Mouse (Mus musculus) heart, embryonic 16.5 days (tissue): ENCODE measurements around the gene Ddt. TPM values are rescaled to one million over a fixed set of nuclear protein-coding genes. Genes with fewer than 3 reads are reported as not detected.

ENCODE experiments used
- ATAC-seq: fragments of 200-750 bp; cut with Nextera tagmentation; replicated peaks from 2 replicates; pipeline ENCODE4 v1.8.0; 2017; ENCODE audit warnings: moderate number of reproducible peaks; ENCODE audit not compliant: insufficient read depth, low FRiP score; ENCODE audit errors: extremely low read depth
- H3K27ac ChIP-seq: fragments of 300-500 bp; sonication (generic); 2 replicates; pipeline ENCODE4 v1.5.1; 2014; ENCODE audit warnings: mild to moderate bottlenecking, low read length, control low read depth, moderate library complexity
- H3K27me3 ChIP-seq: fragments of 300-500 bp; sonication (generic); 2 replicates; pipeline ENCODE4 v1.6.1; 2014; ENCODE audit warnings: low read length, mixed read lengths; ENCODE audit not compliant: control insufficient read depth, insufficient read depth
- H3K36me3 ChIP-seq: fragments of 300-500 bp; sonication (generic); 2 replicates; pipeline ENCODE4 v1.6.1; 2014; ENCODE audit not compliant: control insufficient read depth, insufficient read depth
- H3K4me1 ChIP-seq: fragments of 300-500 bp; sonication (generic); 2 replicates; pipeline ENCODE4 v1.6.1; 2014; ENCODE audit warnings: low read length, mixed read lengths; ENCODE audit not compliant: control insufficient read depth, insufficient read depth
- H3K4me2 ChIP-seq: fragments of 300-500 bp; sonication (generic); 2 replicates; pipeline ENCODE4 v1.6.1; 2014; ENCODE audit warnings: low read depth, mild to moderate bottlenecking, control low read depth, low read length
- H3K4me3 ChIP-seq: fragments of 300-500 bp; sonication (generic); 2 replicates; pipeline ENCODE4 v1.5.1; 2014; ENCODE audit warnings: mild to moderate bottlenecking, control low read depth, low read length
- H3K9ac ChIP-seq: fragments of 300-500 bp; sonication (generic); 2 replicates; pipeline ENCODE4 v1.6.1; 2014; ENCODE audit warnings: low read length, control low read depth
- H3K9me3 ChIP-seq: fragments of 300-500 bp; sonication (generic); replicated peaks from 2 replicates; pipeline ENCODE4 v1.6.1; 2016; ENCODE audit warnings: low read length; ENCODE audit not compliant: control insufficient read depth
- WGBS: fragments of 180-500 bp; shearing (Covaris S2); extraction: QIAGEN DNeasy Blood & Tissue Kit; methylation state at CpG from one replicate; pipeline ENCODE4 v1.1.7; 2014; 5-methylcytosine and 5-hydroxymethylcytosine counted together
- polyA plus RNA-seq: library from polyadenylated mRNA; unstranded; fragments of >200 nt; fragmentation: Nextera tagmentation; extraction: Ambion mirVana; gene quantifications from 2 replicates; pipeline ENCODE4 v1.2.1, GENCODE M21; 2015

The Ddt gene
- polyA plus RNA-seq, 1 experiment from 2014 or later: 42.8 TPM

GRCm38 (mm10) chr10:75762413-75762812 is 10.8 kb downstream of the Ddt start:
- peaks cover 2% of the 10 kb centered on the region; the same call in 1 of the 2 replicates for H3K4me1 ChIP-seq
- no peak overlapping the region for H3K27ac ChIP-seq
- whole genome bisulfite sequencing: 76% methylated on average over 3 of the region's 3 CpGs
- H3K4me3 ChIP-seq: no peak overlapping the region
- no peak overlapping the region for H3K9ac ChIP-seq
- 0 out of 2 replicates have a peak, but pooled peaks cover 3% of the 10 kb centered on the region for H3K27me3 ChIP-seq
- no peaks in the 10 kb centered on the region; the same call in 1 of the 2 replicates for H3K9me3 ChIP-seq
- H3K36me3 ChIP-seq: peaks cover 9% of the 10 kb centered on the region
- no peak overlapping the region for H3K4me2 ChIP-seq
- ATAC-seq: no peak

GRCm38 (mm10) chr10:75760311-75760710 is 12.9 kb downstream of the Ddt start:
- peaks cover 10% of the 10 kb centered on the region for H3K36me3 ChIP-seq
- ATAC-seq: no peak
- H3K4me1 ChIP-seq: peaks cover 2% of the 10 kb centered on the region; the same call in 1 of the 2 replicates
- no peaks in the 10 kb centered on the region; the same call in 1 of the 2 replicates for H3K9me3 ChIP-seq
- no peak overlapping the region for H3K4me2 ChIP-seq
- 95% methylated on average over 3 of the region's 3 CpGs for WGBS
- no peaks in the 10 kb centered on the region for H3K27me3 ChIP-seq
- no peak overlapping the region for H3K4me3 ChIP-seq
- no peak overlapping the region for H3K27ac ChIP-seq
- no peak overlapping the region for H3K9ac ChIP-seq

- WGBS: 89% methylated on average over 11 of the region's 11 CpGs
- Histone ChIP-seq H3K27me3 (no peaks in the 10 kb centered on the region), H3K36me3 (peaks cover 40% of the 10 kb centered on the region), H3K4me1 (no peaks in the 10 kb centered on the region), H3K9me3 (no peaks in the 10 kb centered on the region; the same call in 1 of the 2 replicates), H3K4me2 (no peak overlapping the region), H3K9ac (no peak overlapping the region), H3K27ac (no peak overlapping the region), H3K4me3 (no peak overlapping the region)
- ATAC-seq: no peak
Observed at GRCm38 (mm10) chr10:75756719-75757118, 16.5 kb downstream of the Ddt start.

- Histone ChIP-seq H3K9ac (no peak overlapping the region), H3K36me3 (peaks cover 50% of the 10 kb centered on the region), H3K9me3 (no peaks in the 10 kb centered on the region), H3K4me1 (no peaks in the 10 kb centered on the region), H3K4me2 (no peak overlapping the region), H3K27ac (no peak overlapping the region), H3K27me3 (no peaks in the 10 kb centered on the region), H3K4me3 (no peak overlapping the region)
- 52% methylated on average over 3 of the region's 3 CpGs for WGBS
- peak; percentile 72 for ATAC-seq
Observed at GRCm38 (mm10) chr10:75744017-75744416, 29.2 kb downstream of the Ddt start.

GRCm38 (mm10) chr10:75743369-75743768 is 29.8 kb downstream of the Ddt start:
- Histone ChIP-seq H3K4me1 (no peaks in the 10 kb centered on the region), H3K4me2 (no peak overlapping the region), H3K36me3 (peaks cover 55% of the 10 kb centered on the region), H3K4me3 (no peak overlapping the region), H3K9me3 (no peaks in the 10 kb centered on the region), H3K27ac (no peak overlapping the region), H3K27me3 (no peaks in the 10 kb centered on the region), H3K9ac (no peak overlapping the region)
- no peak for ATAC-seq
- 91% methylated on average over 12 of the region's 12 CpGs for WGBS

GRCm38 (mm10) chr10:75740866-75741265 is 32.3 kb downstream of the Ddt start:
- Histone ChIP-seq H3K36me3 (peaks cover 48% of the 10 kb centered on the region), H3K27ac (no peak overlapping the region)

GRCm38 (mm10) chr10:75725449-75725848 is 47.8 kb downstream of the Ddt start:
- WGBS: 89% methylated on average over 7 of the region's 7 CpGs
- Histone ChIP-seq H3K9me3 (no peaks in the 10 kb centered on the region), H3K4me3 (no peak overlapping the region), H3K27me3 (no peaks in the 10 kb centered on the region), H3K27ac (no peak overlapping the region), H3K9ac (no peak overlapping the region), H3K36me3 (peaks cover 55% of the 10 kb centered on the region), H3K4me2 (no peak overlapping the region), H3K4me1 (no peaks in the 10 kb centered on the region)
- ATAC-seq: no peak

More at GRCm38 (mm10) chr10:75740866-75741265, 32.3 kb downstream of the Ddt start:
- H3K4me1 ChIP-seq: no peaks in the 10 kb centered on the region
- no peak for ATAC-seq
- H3K4me2 ChIP-seq: no peak overlapping the region
- WGBS: 90% methylated on average over 3 of the region's 3 CpGs
- no peak overlapping the region for H3K9ac ChIP-seq
- H3K9me3 ChIP-seq: no peaks in the 10 kb centered on the region
- no peak overlapping the region for H3K4me3 ChIP-seq
- no peaks in the 10 kb centered on the region for H3K27me3 ChIP-seq

Other genes with a start within 250 kb of the Ddt start
- gene Lrrc75b, start 213.1 kb downstream of the Ddt start, polyA plus RNA-seq: 1.5 and 2.7 TPM in 2 replicates
- 0.89 and 2.4 TPM in 2 replicates for gene Ggt1, start 211.8 kb downstream of the Ddt start, polyA plus RNA-seq
- gene Ggt5, start 184.1 kb downstream of the Ddt start, polyA plus RNA-seq: 9.7 and 11.3 TPM in 2 replicates
- gene Susd2, start 129.4 kb downstream of the Ddt start, polyA plus RNA-seq: 12.4 and 13.3 TPM in 2 replicates
- 23.7 and 27.5 TPM in 2 replicates for gene Cabin1, start 9.1 kb downstream of the Ddt start, polyA plus RNA-seq
- not detected in 2 replicates for gene Gm20441, start 7.5 kb upstream of the Ddt start, polyA plus RNA-seq
- gene Gstt3, start 8.0 kb upstream of the Ddt start, polyA plus RNA-seq: 5.6 and 6.2 TPM in 2 replicates
- 9.0 and 10.2 TPM in 2 replicates for gene Gstt1, start 25.2 kb upstream of the Ddt start, polyA plus RNA-seq
- gene Gstt4, start 49.1 kb upstream of the Ddt start, polyA plus RNA-seq: not detected in 2 replicates
- gene Gstt2, start 64.0 kb upstream of the Ddt start, polyA plus RNA-seq: 15.5 and 16.2 TPM in 2 replicates
- 1,867 and 2,124 TPM in 2 replicates for gene Mif, start 86.8 kb upstream of the Ddt start, polyA plus RNA-seq
- gene Derl3, start 120.0 kb upstream of the Ddt start, polyA plus RNA-seq: 1.2 and 1.6 TPM in 2 replicates
- 112 and 114 TPM in 2 replicates for gene Smarcb1, start 148.2 kb upstream of the Ddt start, polyA plus RNA-seq
- 655 and 710 TPM in 2 replicates for gene Chchd10, start 159.7 kb upstream of the Ddt start, polyA plus RNA-seq
- 26.4 and 30.3 TPM in 2 replicates for gene Mmp11, start 163.1 kb upstream of the Ddt start, polyA plus RNA-seq
- 0.42 and 0.44 TPM in 2 replicates for gene Gm867, start 167.3 kb upstream of the Ddt start, polyA plus RNA-seq
- 0.56 and 0.72 TPM in 2 replicates for gene Vpreb3, start 169.6 kb upstream of the Ddt start, polyA plus RNA-seq
- gene Gm5134, start 181.1 kb upstream of the Ddt start, polyA plus RNA-seq: 0.05 and 0.28 TPM in 2 replicates